Mouse (Mus musculus) midbrain, embryonic 12.5 days (tissue): Measurements from ENCODE around the gene Polr2a. TPM values are rescaled to one million over a fixed set of nuclear protein-coding genes. Genes with fewer than 3 reads are reported as not detected.

Experiments
- ATAC-seq: fragments of 200-750 bp; cut with Nextera tagmentation; 2 replicates; pipeline ENCODE4 v1.8.0; 2017; ENCODE audit warnings: low read depth, moderate TSS enrichment, moderate library complexity; ENCODE audit not compliant: low FRiP score
- H3K27ac ChIP-seq: fragments of 300-500 bp; sonication (generic); replicated peaks from 2 replicates; pipeline ENCODE4 v1.5.1; 2016; ENCODE audit warnings: mild to moderate bottlenecking
- H3K27me3 ChIP-seq: fragments of 300-500 bp; sonication (generic); 2 replicates; pipeline ENCODE4 v1.6.1; 2016; ENCODE audit warnings: mild to moderate bottlenecking
- H3K36me3 ChIP-seq: fragments of 300-500 bp; sonication (generic); 2 replicates; pipeline ENCODE4 v1.6.1; 2016
- H3K4me1 ChIP-seq: fragments of 300-500 bp; sonication (generic); 2 replicates; pipeline ENCODE4 v1.6.1; 2016
- H3K4me2 ChIP-seq: fragments of 300-500 bp; sonication (generic); replicated peaks from 2 replicates; pipeline ENCODE4 v1.6.1; 2016; ENCODE audit warnings: mild to moderate bottlenecking, moderate library complexity
- H3K4me3 ChIP-seq: fragments of 300-500 bp; sonication (generic); 2 replicates; pipeline ENCODE4 v1.5.1; 2016; ENCODE audit warnings: mild to moderate bottlenecking
- H3K9ac ChIP-seq: fragments of 300-500 bp; sonication (generic); replicated peaks from 2 replicates; pipeline ENCODE4 v1.6.1; 2016; ENCODE audit warnings: mild to moderate bottlenecking, moderate library complexity
- H3K9me3 ChIP-seq: fragments of 300-500 bp; sonication (generic); 2 replicates; pipeline ENCODE4 v1.6.1; 2016; ENCODE audit warnings: mild to moderate bottlenecking
- WGBS: fragments of 180-500 bp; shearing (Covaris S2); methylation state at CpG from one replicate; pipeline ENCODE4 v1.1.7; 2016; 5-methylcytosine and 5-hydroxymethylcytosine counted together
- polyA plus RNA-seq: library from polyadenylated mRNA; unstranded; fragments of >200 nt; fragmentation: Nextera tagmentation; extraction: Ambion mirVana; gene quantifications from 2 replicates; pipeline ENCODE4 v1.2.1, GENCODE M21; 2016

The Polr2a gene
- polyA plus RNA-seq, 1 experiment from 2014 or later, result 32.0 TPM

- Histone ChIP-seq H3K9me3 (no peaks in the 10 kb centered on the region), H3K4me2 (no peak overlapping the region), H3K4me3 (no peak overlapping the region), H3K27me3 (no peaks in the 10 kb centered on the region), H3K36me3 (no peaks in the 10 kb centered on the region), H3K9ac (no peak overlapping the region), H3K4me1 (peaks cover 3% of the 10 kb centered on the region; the same call in 1 of the 2 replicates), H3K27ac (no peak overlapping the region)
- WGBS, result 46% methylated on average over 2 of the region's 2 CpGs
- ATAC-seq, result no peak
These were observed 35.4 kb downstream of the Polr2a start for GRCm38 (mm10) chr11:69723074-69723473.

DNA sequence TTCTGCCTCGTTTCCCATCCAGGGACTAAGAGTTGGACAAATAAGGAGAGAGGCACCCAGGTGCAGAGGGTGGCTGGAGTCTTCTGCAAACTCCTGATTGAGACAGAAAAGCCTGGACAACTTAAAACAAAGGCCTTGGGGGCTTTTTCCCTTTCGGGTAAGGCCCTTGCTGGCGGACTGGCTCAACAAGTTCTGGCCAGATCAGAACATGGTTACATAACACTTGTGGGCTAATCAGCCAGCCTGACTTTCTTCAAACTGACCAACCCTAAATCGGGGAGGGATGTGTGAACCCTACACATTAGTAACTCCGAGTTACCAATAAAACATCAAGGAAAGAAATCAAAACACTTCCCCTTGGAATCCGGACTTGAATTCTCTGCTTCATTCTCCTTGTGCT, 37.6 kb downstream of the Polr2a start:
- H3K4me3 ChIP-seq, result no peak overlapping the region
- H3K4me2 ChIP-seq, result no peak overlapping the region
- no peaks in the 10 kb centered on the region for H3K9me3 ChIP-seq
- 88% methylated on average over 6 of the region's 6 CpGs for WGBS
- H3K36me3 ChIP-seq, result no peaks in the 10 kb centered on the region
- no peak overlapping the region for H3K27ac ChIP-seq
- no peak for ATAC-seq
- no peak overlapping the region for H3K9ac ChIP-seq
- peaks cover 3% of the 10 kb centered on the region; the same call in 1 of the 2 replicates for H3K4me1 ChIP-seq
- no peaks in the 10 kb centered on the region for H3K27me3 ChIP-seq

DNA sequence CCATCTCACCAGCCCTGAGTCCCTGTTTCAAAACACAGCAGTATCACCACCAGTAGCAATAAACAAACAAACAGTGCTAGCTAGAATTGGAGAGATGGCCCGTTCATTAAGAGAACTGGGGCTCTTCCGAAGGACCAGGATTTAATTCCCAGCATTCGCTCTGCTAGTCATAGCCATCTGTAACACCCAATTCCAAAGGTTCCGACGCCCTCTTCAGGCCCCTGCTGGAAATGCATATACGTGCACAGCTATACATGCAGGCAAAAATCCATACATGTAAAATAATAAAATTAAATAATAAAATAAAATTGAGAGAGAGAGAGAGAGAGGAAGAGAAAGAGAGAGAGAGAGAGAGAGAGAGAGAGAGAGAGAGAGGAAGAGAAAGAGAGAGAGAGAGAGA, 39.0 kb downstream of the Polr2a start:
- 71% methylated on average over 6 of the region's 6 CpGs for WGBS
- peaks cover 3% of the 10 kb centered on the region; the same call in 1 of the 2 replicates for H3K4me1 ChIP-seq
- no peaks in the 10 kb centered on the region for H3K9me3 ChIP-seq
- no peak overlapping the region for H3K9ac ChIP-seq
- H3K27ac ChIP-seq, result no peak overlapping the region
- no peaks in the 10 kb centered on the region for H3K27me3 ChIP-seq
- no peak for ATAC-seq
- H3K36me3 ChIP-seq, result no peaks in the 10 kb centered on the region
- H3K4me2 ChIP-seq, result no peak overlapping the region
- H3K4me3 ChIP-seq, result no peak overlapping the region

DNA sequence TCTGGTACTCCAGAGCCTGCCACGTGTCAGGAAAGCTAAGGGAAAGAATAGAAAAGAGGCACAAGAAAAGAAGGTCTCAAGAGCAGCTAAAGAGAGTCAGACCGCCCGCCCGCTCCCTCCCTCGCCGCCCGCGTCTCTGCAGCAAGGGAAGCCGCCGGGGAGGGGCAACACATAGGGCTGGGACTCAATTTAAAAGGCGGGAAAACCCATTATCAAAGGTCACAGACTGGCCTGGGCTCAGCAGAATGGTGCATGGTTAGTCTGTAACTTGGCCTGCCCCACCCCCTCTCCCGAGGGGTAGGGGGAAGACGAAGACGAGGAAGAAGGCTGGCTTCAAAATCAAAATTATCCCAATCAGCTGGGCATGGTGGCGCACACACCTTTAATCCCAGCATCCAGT, 39.8 kb downstream of the Polr2a start:
- Histone ChIP-seq H3K36me3 (no peaks in the 10 kb centered on the region), H3K4me2 (peak overlapping the region; percentile 8; the same call in 1 of the 2 replicates), H3K4me3 (no peak overlapping the region), H3K27ac (no peak overlapping the region), H3K4me1 (peaks cover 3% of the 10 kb centered on the region; the same call in 1 of the 2 replicates), H3K27me3 (no peaks in the 10 kb centered on the region), H3K9me3 (no peaks in the 10 kb centered on the region), H3K9ac (no peak overlapping the region)
- ATAC-seq, result no peak
- 36% methylated on average over 15 of the region's 15 CpGs for WGBS

GRCm38 (mm10) chr11:69716953-69717352, 41.5 kb downstream of the Polr2a start:
- H3K4me3 ChIP-seq, result no peak overlapping the region
- H3K4me1 ChIP-seq, result peaks cover 3% of the 10 kb centered on the region; the same call in 1 of the 2 replicates
- WGBS, result 66% methylated on average over 4 of the region's 4 CpGs
- H3K9ac ChIP-seq, result no peak overlapping the region
- H3K4me2 ChIP-seq, result no peak overlapping the region
- no peaks in the 10 kb centered on the region for H3K27me3 ChIP-seq
- no peaks in the 10 kb centered on the region for H3K9me3 ChIP-seq
- H3K27ac ChIP-seq, result no peak overlapping the region
- ATAC-seq, result no peak
- no peaks in the 10 kb centered on the region for H3K36me3 ChIP-seq

GRCm38 (mm10) chr11:69715929-69716328, 42.5 kb downstream of the Polr2a start:
- no peak overlapping the region for H3K4me2 ChIP-seq
- no peak overlapping the region for H3K4me3 ChIP-seq
- H3K9ac ChIP-seq, result no peak overlapping the region
- peaks cover 3% of the 10 kb centered on the region; the same call in 1 of the 2 replicates for H3K4me1 ChIP-seq
- H3K27ac ChIP-seq, result no peak overlapping the region
- H3K27me3 ChIP-seq, result no peaks in the 10 kb centered on the region
- H3K36me3 ChIP-seq, result no peaks in the 10 kb centered on the region
- H3K9me3 ChIP-seq, result no peaks in the 10 kb centered on the region
- ATAC-seq, result no peak
- 40% methylated on average over 5 of the region's 5 CpGs for WGBS

DNA sequence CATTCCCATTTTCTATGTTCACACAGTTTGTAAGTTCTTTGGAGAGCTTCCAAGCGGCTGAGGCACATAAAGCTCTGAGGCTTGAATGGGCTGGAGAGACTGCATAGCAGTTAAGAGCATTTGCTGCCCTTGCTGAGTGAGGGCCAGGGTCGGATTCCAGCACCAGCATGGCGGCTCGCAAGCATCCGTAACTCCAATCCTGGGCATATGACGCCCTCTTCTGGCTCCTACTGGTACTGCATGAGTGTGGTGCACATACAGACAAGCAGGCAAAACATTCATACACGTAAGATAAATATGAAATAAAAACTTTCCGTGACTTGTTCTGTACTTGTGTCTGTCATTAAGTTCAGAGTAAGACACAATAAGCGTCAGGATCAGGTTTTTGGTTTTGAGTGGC, 43.0 kb downstream of the Polr2a start:
- Histone ChIP-seq H3K27me3 (no peaks in the 10 kb centered on the region), H3K27ac (no peak overlapping the region), H3K4me1 (peaks cover 3% of the 10 kb centered on the region; the same call in 1 of the 2 replicates), H3K9ac (no peak overlapping the region), H3K36me3 (no peaks in the 10 kb centered on the region), H3K9me3 (no peaks in the 10 kb centered on the region), H3K4me2 (no peak overlapping the region), H3K4me3 (no peak overlapping the region)
- WGBS, result 56% methylated on average over 9 of the region's 9 CpGs
- no peak for ATAC-seq

DNA sequence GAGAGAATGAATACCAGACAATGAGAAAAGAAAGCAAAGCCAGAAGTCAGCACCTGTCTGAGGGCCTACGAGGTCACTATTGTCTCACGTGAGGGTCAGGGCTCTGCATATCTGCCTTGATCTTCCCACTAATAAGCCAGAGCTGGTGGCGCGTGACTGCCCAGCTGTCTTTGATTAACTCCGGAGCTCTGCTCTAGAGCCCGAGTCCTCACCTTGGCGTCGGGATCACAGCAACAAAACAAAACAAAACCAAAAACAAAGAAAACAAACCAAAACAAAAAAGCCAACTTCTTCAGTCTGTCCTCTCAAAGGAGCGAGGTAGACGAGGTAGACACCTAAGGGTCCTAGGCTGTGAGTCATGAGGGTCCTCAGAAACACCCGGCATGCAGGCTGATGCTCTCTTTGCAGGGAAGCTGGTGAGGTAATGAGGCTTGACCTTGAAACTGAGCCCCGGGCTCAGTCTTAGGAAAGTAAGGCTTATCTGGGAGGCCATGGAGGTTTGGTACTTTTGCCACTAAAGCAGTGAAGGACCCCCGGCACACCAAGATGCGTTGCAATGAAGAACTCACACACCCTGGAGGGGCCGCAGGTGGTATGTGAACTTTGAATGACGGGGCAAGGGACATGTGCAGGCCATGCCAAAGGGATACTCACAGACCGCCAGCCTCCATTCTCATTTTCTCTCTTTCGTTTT, 43.7 kb downstream of the Polr2a start:
- WGBS, result 73% methylated on average over 18 of the region's 18 CpGs
- no peak for ATAC-seq

DNA sequence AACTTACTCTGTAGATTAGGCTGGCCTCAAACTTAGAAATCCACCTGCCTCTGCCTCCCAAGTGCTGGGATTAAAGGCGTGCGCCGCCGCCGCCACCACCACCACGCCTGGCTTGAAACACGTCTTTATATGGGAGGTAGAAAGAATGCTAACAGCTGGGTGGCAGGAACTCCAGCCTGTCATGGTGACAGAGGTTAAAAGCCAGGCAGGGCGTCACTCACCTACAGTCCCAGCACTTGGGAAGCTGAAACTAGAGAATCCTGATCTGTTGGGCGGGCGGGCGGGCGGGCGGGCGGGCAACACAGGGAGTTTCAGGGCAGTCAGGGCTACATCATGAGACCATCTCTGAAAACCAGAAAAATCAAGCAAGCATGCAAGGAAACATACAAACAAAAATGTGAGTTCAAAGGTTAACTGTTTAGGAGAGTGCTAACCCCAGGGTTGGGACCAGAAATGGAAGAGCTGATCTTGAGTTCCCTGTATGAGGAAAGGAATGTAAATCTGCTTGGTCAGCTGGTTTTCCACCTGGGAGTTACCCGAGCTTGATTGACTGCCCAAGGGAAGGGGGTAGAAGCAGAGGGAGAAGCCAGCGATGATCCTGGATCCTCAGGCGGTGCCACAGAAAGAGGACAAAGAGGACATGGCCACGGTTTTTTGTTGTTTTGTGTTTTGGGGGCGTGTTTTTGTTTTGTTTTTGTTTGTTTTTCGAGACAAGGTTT, 45.3 kb downstream of the Polr2a start:
- no peaks in the 10 kb centered on the region for H3K27me3 ChIP-seq
- no peaks in the 10 kb centered on the region for H3K9me3 ChIP-seq
- no peak overlapping the region for H3K27ac ChIP-seq
- no peak overlapping the region for H3K9ac ChIP-seq
- H3K4me2 ChIP-seq, result no peak overlapping the region
- no peak for ATAC-seq
- H3K4me1 ChIP-seq, result no peaks in the 10 kb centered on the region
- 81% methylated on average over 20 of the region's 20 CpGs for WGBS
- no peaks in the 10 kb centered on the region for H3K36me3 ChIP-seq
- H3K4me3 ChIP-seq, result no peak overlapping the region

More for the DNA sequence above, 43.7 kb downstream of the Polr2a start:
- Histone ChIP-seq H3K4me1 (peaks cover 3% of the 10 kb centered on the region; the same call in 1 of the 2 replicates), H3K36me3 (no peaks in the 10 kb centered on the region), H3K27ac (no peak overlapping the region), H3K27me3 (no peaks in the 10 kb centered on the region), H3K9ac (no peak overlapping the region), H3K4me3 (no peak overlapping the region), H3K4me2 (no peak overlapping the region), H3K9me3 (no peaks in the 10 kb centered on the region)

DNA sequence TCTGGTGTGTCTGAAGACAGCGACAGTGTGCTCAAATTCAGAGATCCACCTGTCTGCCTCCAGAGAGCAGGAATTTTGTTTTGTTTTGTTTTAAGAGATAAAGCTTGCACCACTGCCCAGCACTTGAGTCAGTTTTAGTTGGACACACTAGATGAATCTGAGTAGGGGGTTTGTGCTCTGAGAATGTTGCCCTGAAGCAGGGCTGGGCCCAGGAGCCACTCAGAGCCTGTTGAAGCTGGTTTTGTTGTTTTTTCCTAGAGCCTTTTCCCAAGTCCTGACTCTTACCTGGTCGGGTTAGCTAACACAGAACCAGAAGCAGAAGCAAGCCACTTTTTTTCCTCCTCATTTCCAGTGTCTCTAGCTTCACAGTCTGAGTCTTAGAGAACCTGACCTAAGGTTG, 47.4 kb downstream of the Polr2a start:
- Histone ChIP-seq H3K4me2 (no peak overlapping the region), H3K9ac (no peak overlapping the region), H3K4me1 (no peaks in the 10 kb centered on the region), H3K4me3 (no peak overlapping the region), H3K9me3 (no peaks in the 10 kb centered on the region), H3K36me3 (no peaks in the 10 kb centered on the region), H3K27me3 (no peaks in the 10 kb centered on the region), H3K27ac (no peak overlapping the region)
- no peak for ATAC-seq
- 81% methylated on average over 2 of the region's 2 CpGs for WGBS

DNA sequence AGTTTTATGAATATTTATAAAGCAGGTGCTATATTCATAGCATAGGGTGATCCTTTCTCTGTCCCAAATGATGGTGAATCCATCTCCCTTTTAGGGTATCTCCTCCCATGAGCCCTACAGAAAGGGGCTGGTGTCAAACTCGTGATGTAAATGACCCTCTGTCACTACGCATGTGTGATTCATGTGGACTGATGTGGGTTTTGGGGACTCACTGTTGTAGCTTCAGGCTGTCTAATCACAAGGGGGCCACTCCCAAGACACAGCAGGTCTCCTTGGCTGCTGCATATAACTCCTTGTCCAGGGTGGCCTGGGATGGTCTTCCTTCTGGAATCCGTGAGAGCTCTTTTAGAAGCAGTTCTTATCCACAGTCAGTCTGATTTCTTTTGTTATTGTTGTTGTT, 48.0 kb downstream of the Polr2a start:
- no peaks in the 10 kb centered on the region for H3K9me3 ChIP-seq
- H3K27ac ChIP-seq, result no peak overlapping the region
- no peaks in the 10 kb centered on the region for H3K27me3 ChIP-seq
- ATAC-seq, result no peak
- no peak overlapping the region for H3K4me3 ChIP-seq
- no peak overlapping the region for H3K4me2 ChIP-seq
- no peaks in the 10 kb centered on the region for H3K36me3 ChIP-seq
- H3K4me1 ChIP-seq, result no peaks in the 10 kb centered on the region
- H3K9ac ChIP-seq, result no peak overlapping the region
- 72% methylated on average over 3 of the region's 3 CpGs for WGBS
